Mouse (Mus musculus): ENCODE measurements around the gene Dvl3. TPM values are rescaled to one million over a fixed set of nuclear protein-coding genes. Genes with fewer than 3 reads are reported as not detected.

Dvl3 gene
- polyA plus RNA-seq, 1 experiment from 2014 or later: 32.2 TPM

GRCm38 (mm10) chr16:20489233-20489632, 27.5 kb upstream of the Dvl3 start:
- H3K4me1 ChIP-seq (ENCODE audit: control insufficient read depth, insufficient read depth, low read length): no peaks in the 10 kb centered on the region
- H3K9me3 ChIP-seq (replicated peaks; ENCODE audit: control insufficient read depth, low read length): no peaks in the 10 kb centered on the region
- H3K27me3 ChIP-seq (ENCODE audit: control insufficient read depth, insufficient read depth, low read length): no peaks in the 10 kb centered on the region
- 64% methylated on average over 2 of the region's 2 CpGs for WGBS (ENCODE audit: insufficient replicate concordance)
- no peaks in the 10 kb centered on the region for H3K36me3 ChIP-seq (ENCODE audit: control insufficient read depth, insufficient read depth, low read length)
- no peak overlapping the region for H3K9ac ChIP-seq (ENCODE audit: low read depth, low read length)
- no peak overlapping the region for H3K4me3 ChIP-seq (ENCODE audit: low read depth, low read length)
- H3K4me2 ChIP-seq: no peak overlapping the region
- no peak for ATAC-seq (replicated peaks; ENCODE audit: insufficient number of reproducible peaks, low FRiP score, low TSS enrichment)
- no peak overlapping the region for H3K27ac ChIP-seq (ENCODE audit: low read depth, low read length)

GRCm38 (mm10) chr16:20490581-20490980, 26.2 kb upstream of the Dvl3 start:
- WGBS (ENCODE audit: insufficient replicate concordance): 38% methylated on average over 2 of the region's 2 CpGs
- no peak overlapping the region for H3K4me2 ChIP-seq
- H3K4me3 ChIP-seq (ENCODE audit: low read depth, low read length): no peak overlapping the region
- H3K4me1 ChIP-seq (ENCODE audit: control insufficient read depth, insufficient read depth, low read length): no peaks in the 10 kb centered on the region
- H3K9ac ChIP-seq (ENCODE audit: low read depth, low read length): no peak overlapping the region
- H3K27ac ChIP-seq (ENCODE audit: low read depth, low read length): no peak overlapping the region
- no peaks in the 10 kb centered on the region for H3K27me3 ChIP-seq (ENCODE audit: control insufficient read depth, insufficient read depth, low read length)
- H3K9me3 ChIP-seq (replicated peaks; ENCODE audit: control insufficient read depth, low read length): no peaks in the 10 kb centered on the region
- 0 out of 2 replicates have a peak, but pooled peaks have one; percentile 26 for ATAC-seq (replicated peaks; ENCODE audit: insufficient number of reproducible peaks, low FRiP score, low TSS enrichment)
- no peaks in the 10 kb centered on the region for H3K36me3 ChIP-seq (ENCODE audit: control insufficient read depth, insufficient read depth, low read length)

DNA sequence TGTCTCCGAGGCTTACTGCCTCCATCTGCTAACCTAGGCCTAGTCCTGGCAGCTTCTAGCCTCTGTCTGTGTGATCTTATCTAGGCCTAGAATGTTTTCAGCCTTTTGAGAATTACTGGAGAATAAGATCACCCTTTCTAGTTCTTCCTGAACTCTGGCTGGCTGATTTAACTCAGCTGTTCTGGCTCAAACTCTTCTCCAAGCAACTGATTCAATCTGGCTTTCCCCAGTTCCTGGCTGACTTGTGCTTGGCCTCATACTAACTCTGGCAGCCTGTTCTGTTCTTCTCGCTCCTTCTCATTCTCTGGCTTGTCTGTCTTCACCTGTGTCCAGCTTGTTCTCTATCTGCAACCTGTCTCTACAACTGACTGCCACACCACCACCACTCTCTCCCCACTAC, 25.5 kb upstream of the Dvl3 start:
- Histone ChIP-seq H3K4me2 (no peak overlapping the region), H3K27ac (ENCODE audit: low read depth, low read length) (no peak overlapping the region), H3K36me3 (ENCODE audit: control insufficient read depth, insufficient read depth, low read length) (no peaks in the 10 kb centered on the region), H3K27me3 (ENCODE audit: control insufficient read depth, insufficient read depth, low read length) (no peaks in the 10 kb centered on the region), H3K9ac (ENCODE audit: low read depth, low read length) (no peak overlapping the region), H3K4me3 (ENCODE audit: low read depth, low read length) (no peak overlapping the region), H3K4me1 (ENCODE audit: control insufficient read depth, insufficient read depth, low read length) (no peaks in the 10 kb centered on the region), H3K9me3 (replicated peaks; ENCODE audit: control insufficient read depth, low read length) (no peaks in the 10 kb centered on the region)
- WGBS (ENCODE audit: insufficient replicate concordance): 60% methylated on average over 2 of the region's 2 CpGs
- ATAC-seq (replicated peaks; ENCODE audit: insufficient number of reproducible peaks, low FRiP score, low TSS enrichment): no peak

GRCm38 (mm10) chr16:20493452-20493851, 23.3 kb upstream of the Dvl3 start:
- H3K4me3 ChIP-seq (ENCODE audit: low read depth, low read length): no peak overlapping the region
- H3K4me1 ChIP-seq (ENCODE audit: control insufficient read depth, insufficient read depth, low read length): no peaks in the 10 kb centered on the region
- H3K36me3 ChIP-seq (ENCODE audit: control insufficient read depth, insufficient read depth, low read length): no peaks in the 10 kb centered on the region
- WGBS (ENCODE audit: insufficient replicate concordance): 78% methylated on average over 2 of the region's 2 CpGs
- no peaks in the 10 kb centered on the region for H3K27me3 ChIP-seq (ENCODE audit: control insufficient read depth, insufficient read depth, low read length)
- no peaks in the 10 kb centered on the region for H3K9me3 ChIP-seq (replicated peaks; ENCODE audit: control insufficient read depth, low read length)
- no peak overlapping the region for H3K27ac ChIP-seq (ENCODE audit: low read depth, low read length)
- no peak overlapping the region for H3K9ac ChIP-seq (ENCODE audit: low read depth, low read length)
- H3K4me2 ChIP-seq: no peak overlapping the region
- no peak for ATAC-seq (replicated peaks; ENCODE audit: insufficient number of reproducible peaks, low FRiP score, low TSS enrichment)

DNA sequence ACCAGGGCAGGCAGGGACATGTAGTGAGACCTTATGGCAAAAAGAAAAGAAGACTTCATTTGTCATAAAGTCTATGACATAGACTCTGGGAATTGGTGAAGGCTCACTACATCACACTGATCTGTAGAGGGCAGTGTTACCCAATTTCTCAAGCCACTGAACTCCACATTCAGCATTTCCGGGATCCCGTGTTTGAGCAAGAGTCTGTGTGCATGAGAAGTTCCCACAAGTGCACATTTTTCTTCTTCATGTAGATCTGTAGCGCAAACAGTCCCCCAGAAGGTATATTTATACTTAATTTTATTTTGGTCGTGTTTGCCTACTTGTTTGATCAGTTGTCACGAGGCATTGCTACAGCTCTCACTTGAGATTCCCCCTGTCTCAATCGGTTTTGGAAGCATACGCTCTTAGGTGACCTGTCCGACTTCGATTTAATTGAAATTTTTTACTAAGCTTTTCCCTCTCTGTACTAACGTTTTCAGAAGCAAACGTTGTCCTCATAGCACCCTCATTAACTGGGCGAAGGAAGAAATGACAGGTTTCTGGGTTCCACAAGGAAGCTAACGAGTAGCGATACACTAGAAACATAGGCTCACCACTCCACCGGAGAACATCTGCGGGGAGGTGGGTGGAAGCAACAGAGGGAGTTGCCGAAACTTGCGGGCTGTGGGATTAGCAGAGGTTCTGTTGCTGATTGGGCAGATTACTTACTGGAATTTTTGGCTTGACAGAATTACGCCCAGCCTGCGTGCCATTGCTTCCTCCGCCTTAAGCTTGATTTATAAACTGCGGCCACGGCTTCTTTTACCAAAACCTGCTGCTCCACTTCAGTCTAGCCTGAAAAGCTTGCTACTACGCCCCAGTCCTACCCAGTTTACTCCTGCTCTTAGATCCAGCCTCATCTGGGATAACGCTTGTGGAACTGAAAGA, 19.8 kb upstream of the Dvl3 start:
- Histone ChIP-seq H3K4me3 (ENCODE audit: low read depth, low read length) (peak overlapping the region; percentile 45), H3K4me2 (peak overlapping the region; percentile 89), H3K36me3 (ENCODE audit: control insufficient read depth, insufficient read depth, low read length) (peaks cover 10% of the 10 kb centered on the region), H3K9me3 (replicated peaks; ENCODE audit: control insufficient read depth, low read length) (no peaks in the 10 kb centered on the region), H3K9ac (ENCODE audit: low read depth, low read length) (peak overlapping the region; percentile 62), H3K27me3 (ENCODE audit: control insufficient read depth, insufficient read depth, low read length) (no peaks in the 10 kb centered on the region), H3K4me1 (ENCODE audit: control insufficient read depth, insufficient read depth, low read length) (no peaks in the 10 kb centered on the region), H3K27ac (ENCODE audit: low read depth, low read length) (no peak overlapping the region)
- WGBS (ENCODE audit: insufficient replicate concordance): 18% methylated on average over 25 of the region's 25 CpGs
- ATAC-seq (replicated peaks; ENCODE audit: insufficient number of reproducible peaks, low FRiP score, low TSS enrichment): no peak

- ATAC-seq (replicated peaks; ENCODE audit: insufficient number of reproducible peaks, low FRiP score, low TSS enrichment): no peak; the same call in 1 of the 2 replicates
- no peaks in the 10 kb centered on the region for H3K4me1 ChIP-seq (ENCODE audit: control insufficient read depth, insufficient read depth, low read length)
- H3K9ac ChIP-seq (ENCODE audit: low read depth, low read length): peak overlapping the region; percentile 95; the same call in 1 of the 2 replicates
- H3K4me2 ChIP-seq: peak overlapping the region; percentile 74
- no peaks in the 10 kb centered on the region for H3K9me3 ChIP-seq (replicated peaks; ENCODE audit: control insufficient read depth, low read length)
- H3K27ac ChIP-seq (ENCODE audit: low read depth, low read length): peak overlapping the region; percentile 64; the same call in 1 of the 2 replicates
- 5% methylated on average over 16 of the region's 16 CpGs for WGBS (ENCODE audit: insufficient replicate concordance)
- peaks cover 21% of the 10 kb centered on the region for H3K36me3 ChIP-seq (ENCODE audit: control insufficient read depth, insufficient read depth, low read length)
- no peaks in the 10 kb centered on the region for H3K27me3 ChIP-seq (ENCODE audit: control insufficient read depth, insufficient read depth, low read length)
- peak overlapping the region; percentile 95 for H3K4me3 ChIP-seq (ENCODE audit: low read depth, low read length)
Measured at GRCm38 (mm10) chr16:20497980-20498676, 18.7 kb upstream of the Dvl3 start.

GRCm38 (mm10) chr16:20498677-20499475, 17.9 kb upstream of the Dvl3 start, which contains the start of gene Eif2b5:
Gene Eif2b5 (plus strand): TSS chr16:20498817.
- no peaks in the 10 kb centered on the region for H3K9me3 ChIP-seq (replicated peaks; ENCODE audit: control insufficient read depth, low read length)
- H3K9ac ChIP-seq (ENCODE audit: low read depth, low read length): peak within 1 kb of the TSS; percentile 95
- H3K4me1 ChIP-seq (ENCODE audit: control insufficient read depth, insufficient read depth, low read length): no peaks in the 10 kb centered on the region
- ATAC-seq (replicated peaks; ENCODE audit: insufficient number of reproducible peaks, low FRiP score, low TSS enrichment): peak; percentile 95
- WGBS (ENCODE audit: insufficient replicate concordance): under 1% methylated on average over 49 of the region's 49 CpGs
- H3K27me3 ChIP-seq (ENCODE audit: control insufficient read depth, insufficient read depth, low read length): no peaks in the 10 kb centered on the region
- peak within 1 kb of the TSS; percentile 74 for H3K4me2 ChIP-seq
- peaks cover 28% of the 10 kb centered on the region for H3K36me3 ChIP-seq (ENCODE audit: control insufficient read depth, insufficient read depth, low read length)
- peak within 1 kb of the TSS; percentile 64 for H3K27ac ChIP-seq (ENCODE audit: low read depth, low read length)
- H3K4me3 ChIP-seq (ENCODE audit: low read depth, low read length): peak within 1 kb of the TSS; percentile 95

DNA sequence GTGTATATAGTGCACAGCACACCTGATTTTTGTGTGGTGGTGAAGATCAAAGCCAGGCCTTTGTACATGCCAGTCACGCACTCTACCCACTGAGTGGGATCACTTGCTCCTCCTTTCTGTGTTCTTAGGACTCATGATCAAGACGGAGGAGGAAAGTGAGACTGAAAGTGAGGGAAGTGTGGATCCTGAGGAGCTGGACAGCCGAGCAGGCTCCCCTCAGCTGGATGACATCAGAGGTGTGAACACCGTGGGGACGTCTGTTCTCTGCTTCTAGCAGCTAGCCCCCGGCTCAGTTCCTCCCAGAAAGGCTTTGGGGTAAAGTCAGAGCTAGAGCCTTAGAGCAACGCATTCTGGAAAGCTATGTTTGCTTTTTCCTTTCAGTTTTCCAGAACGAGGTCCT, 10.8 kb upstream of the Dvl3 start:
- no peak overlapping the region for H3K4me3 ChIP-seq (ENCODE audit: low read depth, low read length)
- no peak overlapping the region for H3K4me2 ChIP-seq
- 80% methylated on average over 8 of the region's 8 CpGs for WGBS (ENCODE audit: insufficient replicate concordance)
- no peaks in the 10 kb centered on the region for H3K4me1 ChIP-seq (ENCODE audit: control insufficient read depth, insufficient read depth, low read length)
- ATAC-seq (replicated peaks; ENCODE audit: insufficient number of reproducible peaks, low FRiP score, low TSS enrichment): no peak
- H3K9me3 ChIP-seq (replicated peaks; ENCODE audit: control insufficient read depth, low read length): no peaks in the 10 kb centered on the region
- peaks cover 71% of the 10 kb centered on the region for H3K36me3 ChIP-seq (ENCODE audit: control insufficient read depth, insufficient read depth, low read length)
- H3K9ac ChIP-seq (ENCODE audit: low read depth, low read length): no peak overlapping the region
- no peak overlapping the region for H3K27ac ChIP-seq (ENCODE audit: low read depth, low read length)
- no peaks in the 10 kb centered on the region for H3K27me3 ChIP-seq (ENCODE audit: control insufficient read depth, insufficient read depth, low read length)

Data from heart, embryonic 11.5 days (tissue).